Mouse (Mus musculus): ENCODE measurements around the gene Nhlh1. TPM values are rescaled to one million over a fixed set of nuclear protein-coding genes. Genes with fewer than 3 reads are reported as not detected.

Gene Nhlh1
- polyA plus RNA-seq, 1 experiment: 0.52 TPM

DNA sequence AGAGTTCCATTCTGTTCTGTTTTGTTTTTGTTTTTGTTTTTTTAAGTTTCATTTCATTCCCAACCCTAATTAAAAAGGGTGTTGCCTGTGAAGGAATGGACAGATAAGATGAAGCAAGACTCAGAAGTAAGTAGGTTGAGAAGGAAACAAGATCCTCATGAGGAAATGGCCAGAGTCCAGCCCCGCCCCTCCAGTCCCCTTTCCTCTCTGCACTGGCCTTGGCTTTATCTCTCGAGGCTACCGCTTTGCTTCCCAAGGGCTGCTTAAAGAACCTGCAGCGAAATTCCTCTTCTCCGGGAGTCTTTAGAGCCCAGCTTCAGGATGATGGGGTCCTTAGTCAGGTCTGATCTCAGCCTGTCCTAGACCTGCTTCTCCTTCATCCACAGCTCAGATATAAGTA lies 20.6 kb upstream of the Nhlh1 start:
- Histone ChIP-seq H3K27ac (ENCODE audit: insufficient read depth, low read length) (no peak overlapping the region), H3K4me3 (ENCODE audit: insufficient read depth, low read length) (no peak overlapping the region), H3K4me1 (ENCODE audit: control insufficient read depth, insufficient read depth, low read length) (no peaks in the 10 kb centered on the region)
- no peak for TF ChIP-seq CTCF (IDR thresholded peaks at IDR 0.05; ENCODE audit: extremely low read depth, insufficient read depth, low read length)
- TF ChIP-seq POLR2A (IDR thresholded peaks at IDR 0.05; ENCODE audit: extremely low read depth, insufficient read depth, low read length): no peak

DNA sequence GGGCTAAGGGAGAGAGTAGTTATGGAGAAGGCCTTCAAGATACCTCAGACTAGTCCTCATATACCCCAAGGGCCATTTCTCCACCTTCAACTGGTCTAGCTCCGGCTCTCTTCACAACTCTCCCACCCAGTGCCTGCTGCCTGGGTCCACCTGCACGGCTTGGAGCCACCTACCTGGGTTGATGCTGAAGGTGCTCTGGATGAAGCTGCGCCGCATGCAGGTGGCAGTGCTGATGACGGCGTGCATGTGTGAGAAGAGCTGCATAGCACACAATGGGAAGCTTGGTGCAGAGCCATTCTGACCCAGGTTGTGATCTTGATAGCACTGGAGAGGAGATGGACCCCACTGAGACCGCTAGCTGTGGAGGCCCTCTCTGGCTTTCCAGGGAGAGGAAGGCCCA lies 15.2 kb upstream of the Nhlh1 start:
- Histone ChIP-seq H3K27ac (ENCODE audit: insufficient read depth, low read length) (no peak overlapping the region), H3K4me3 (ENCODE audit: insufficient read depth, low read length) (no peak overlapping the region), H3K4me1 (ENCODE audit: control insufficient read depth, insufficient read depth, low read length) (no peaks in the 10 kb centered on the region)
- TF ChIP-seq POLR2A (IDR thresholded peaks at IDR 0.05; ENCODE audit: extremely low read depth, insufficient read depth, low read length) (no peak), CTCF (IDR thresholded peaks at IDR 0.05; ENCODE audit: extremely low read depth, insufficient read depth, low read length) (no peak)

DNA sequence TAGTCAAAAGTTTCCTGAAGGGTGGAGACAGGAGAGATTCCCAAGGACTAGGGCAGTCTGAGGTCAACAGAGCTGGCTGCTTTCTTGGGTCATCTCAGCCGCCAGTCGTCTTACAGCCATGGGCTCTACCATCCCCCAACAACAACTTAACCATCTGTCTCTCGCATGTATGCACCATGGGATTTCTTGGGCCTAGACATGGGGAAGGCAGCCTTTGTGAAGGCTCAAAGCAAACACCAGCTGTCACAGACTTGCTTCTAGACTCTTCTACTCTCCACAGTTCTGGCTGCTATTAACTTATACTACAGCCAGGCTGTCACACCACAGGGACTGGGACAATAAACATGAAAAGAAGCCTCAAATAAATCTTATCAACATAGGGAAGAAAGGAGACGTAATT lies 14.2 kb upstream of the Nhlh1 start:
- TF ChIP-seq POLR2A (IDR thresholded peaks at IDR 0.05; ENCODE audit: extremely low read depth, insufficient read depth, low read length) (no peak), CTCF (IDR thresholded peaks at IDR 0.05; ENCODE audit: extremely low read depth, insufficient read depth, low read length) (no peak)
- Histone ChIP-seq H3K27ac (ENCODE audit: insufficient read depth, low read length) (no peak overlapping the region), H3K4me3 (ENCODE audit: insufficient read depth, low read length) (no peak overlapping the region), H3K4me1 (ENCODE audit: control insufficient read depth, insufficient read depth, low read length) (no peaks in the 10 kb centered on the region)

DNA sequence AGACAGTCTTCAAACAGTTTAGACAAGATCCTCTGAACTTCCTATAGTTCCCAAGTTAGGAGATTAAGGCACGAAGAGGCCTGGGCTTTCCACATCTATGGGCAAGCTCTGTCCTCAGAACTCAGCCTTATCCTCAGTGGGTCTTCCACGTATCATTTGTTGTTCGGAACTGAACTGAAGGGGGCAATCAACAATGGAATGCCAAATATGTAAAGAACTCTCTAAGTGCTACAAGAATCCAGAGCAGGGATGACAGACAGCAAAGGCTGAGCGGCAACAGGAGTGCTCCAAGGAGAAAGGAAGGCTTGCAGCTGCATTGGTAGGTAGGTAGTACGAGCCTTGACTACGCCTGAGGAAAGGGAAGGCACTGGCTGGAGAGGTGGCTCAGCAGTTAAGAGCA lies 12.9 kb upstream of the Nhlh1 start:
- no peak for TF ChIP-seq POLR2A (IDR thresholded peaks at IDR 0.05; ENCODE audit: extremely low read depth, insufficient read depth, low read length)
- no peak for TF ChIP-seq CTCF (IDR thresholded peaks at IDR 0.05; ENCODE audit: extremely low read depth, insufficient read depth, low read length)
- H3K27ac ChIP-seq (ENCODE audit: insufficient read depth, low read length): no peak overlapping the region
- H3K4me1 ChIP-seq (ENCODE audit: control insufficient read depth, insufficient read depth, low read length): no peaks in the 10 kb centered on the region
- no peak overlapping the region for H3K4me3 ChIP-seq (ENCODE audit: insufficient read depth, low read length)

DNA sequence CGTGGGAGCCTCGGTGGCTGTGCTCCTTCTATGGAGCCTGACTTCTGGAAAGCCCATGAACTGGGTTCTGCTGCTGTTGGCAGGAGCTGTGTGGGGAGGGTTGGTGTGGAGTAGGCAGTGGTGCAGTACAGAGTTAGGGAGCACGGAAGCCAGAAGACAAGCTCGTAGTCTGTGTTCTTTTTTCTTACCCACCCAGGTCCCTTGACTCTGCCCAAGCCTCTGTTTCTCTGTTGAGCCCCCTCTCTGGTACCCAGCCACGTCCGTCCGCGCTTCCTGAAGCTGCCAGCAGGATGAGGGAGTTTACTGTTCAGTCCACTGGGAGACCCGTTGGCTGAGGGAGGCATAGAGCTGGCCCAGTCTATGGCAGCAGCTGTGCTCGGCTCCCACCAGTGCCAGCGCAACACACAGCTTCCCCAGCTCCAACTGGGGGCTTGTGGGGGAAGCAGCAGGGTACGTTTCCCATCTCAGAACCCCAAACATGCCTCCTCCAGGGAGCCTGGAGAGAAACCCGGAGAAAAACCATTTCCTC lies 7.3 kb upstream of the Nhlh1 start:
- Histone ChIP-seq H3K27ac (ENCODE audit: insufficient read depth, low read length) (no peak overlapping the region), H3K4me3 (ENCODE audit: insufficient read depth, low read length) (no peak overlapping the region), H3K4me1 (ENCODE audit: control insufficient read depth, insufficient read depth, low read length) (no peaks in the 10 kb centered on the region)
- no peak for TF ChIP-seq CTCF (IDR thresholded peaks at IDR 0.05; ENCODE audit: extremely low read depth, insufficient read depth, low read length)
- TF ChIP-seq POLR2A (IDR thresholded peaks at IDR 0.05; ENCODE audit: extremely low read depth, insufficient read depth, low read length): no peak

DNA sequence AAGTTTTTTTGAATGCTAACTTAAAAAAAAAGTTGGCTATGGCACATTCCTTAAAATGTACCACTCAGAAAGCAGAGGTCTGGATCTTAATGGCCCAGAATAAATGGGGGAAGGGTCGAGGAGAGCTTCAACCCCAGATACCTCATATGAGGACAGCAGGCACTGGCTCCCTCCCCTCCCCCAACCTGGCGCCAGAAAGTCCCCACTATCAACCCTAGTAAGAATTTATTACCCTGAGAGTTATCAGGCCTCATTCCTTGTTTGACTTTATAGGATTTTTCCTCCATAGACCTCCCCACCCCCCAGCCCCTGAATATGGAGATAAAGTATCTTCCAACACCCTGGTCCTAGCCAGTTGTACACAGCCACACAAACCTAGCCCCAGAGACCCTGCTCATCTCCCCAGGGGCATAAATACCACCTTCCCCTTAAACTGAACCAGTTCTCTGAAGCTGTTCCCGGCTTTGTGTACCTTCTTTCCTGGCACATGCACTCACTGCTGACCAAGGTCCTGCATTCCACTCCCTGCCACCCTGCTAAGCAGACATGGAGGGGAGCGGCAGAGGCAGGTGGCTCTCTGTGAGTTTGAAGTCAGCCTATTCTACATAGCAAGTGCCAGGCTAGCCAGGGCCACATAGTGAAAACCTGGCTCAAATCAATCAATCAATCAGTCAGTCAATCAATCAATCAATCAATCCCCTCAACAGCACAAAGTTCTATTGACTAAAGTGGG lies 6.1 kb upstream of the Nhlh1 start:
- TF ChIP-seq CTCF (IDR thresholded peaks at IDR 0.05; ENCODE audit: extremely low read depth, insufficient read depth, low read length) (no peak), POLR2A (IDR thresholded peaks at IDR 0.05; ENCODE audit: extremely low read depth, insufficient read depth, low read length) (no peak)
- Histone ChIP-seq H3K4me1 (ENCODE audit: control insufficient read depth, insufficient read depth, low read length) (no peaks in the 10 kb centered on the region), H3K4me3 (ENCODE audit: insufficient read depth, low read length) (no peak overlapping the region), H3K27ac (ENCODE audit: insufficient read depth, low read length) (no peak overlapping the region)

DNA sequence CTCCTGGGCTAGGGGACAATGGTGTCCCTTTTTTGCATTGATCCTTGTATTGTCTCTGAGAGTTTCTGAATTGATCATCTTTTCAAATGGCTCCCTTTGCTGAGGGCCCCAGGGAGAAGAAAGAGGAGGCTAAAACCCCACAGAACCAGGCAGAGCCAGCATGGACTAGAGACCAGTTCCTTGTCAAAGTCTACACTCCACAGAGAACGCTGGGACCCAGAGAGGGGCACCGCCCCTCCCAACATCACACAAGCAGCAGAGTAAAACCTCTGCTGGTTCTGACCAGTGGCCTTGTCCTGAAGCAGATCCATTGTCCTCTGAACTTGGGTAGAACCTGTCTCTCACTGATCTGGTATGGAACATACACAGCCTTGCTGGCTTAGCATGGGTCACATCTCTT lies 4.7 kb upstream of the Nhlh1 start:
- H3K4me3 ChIP-seq (ENCODE audit: insufficient read depth, low read length): no peak overlapping the region
- TF ChIP-seq POLR2A (IDR thresholded peaks at IDR 0.05; ENCODE audit: extremely low read depth, insufficient read depth, low read length) (no peak), CTCF (IDR thresholded peaks at IDR 0.05; ENCODE audit: extremely low read depth, insufficient read depth, low read length) (no peak)
- H3K27ac ChIP-seq (ENCODE audit: insufficient read depth, low read length): no peak overlapping the region
- H3K4me1 ChIP-seq (ENCODE audit: control insufficient read depth, insufficient read depth, low read length): 0 out of 2 replicates have a peak, but pooled peaks cover 1% of the 10 kb centered on the region

DNA sequence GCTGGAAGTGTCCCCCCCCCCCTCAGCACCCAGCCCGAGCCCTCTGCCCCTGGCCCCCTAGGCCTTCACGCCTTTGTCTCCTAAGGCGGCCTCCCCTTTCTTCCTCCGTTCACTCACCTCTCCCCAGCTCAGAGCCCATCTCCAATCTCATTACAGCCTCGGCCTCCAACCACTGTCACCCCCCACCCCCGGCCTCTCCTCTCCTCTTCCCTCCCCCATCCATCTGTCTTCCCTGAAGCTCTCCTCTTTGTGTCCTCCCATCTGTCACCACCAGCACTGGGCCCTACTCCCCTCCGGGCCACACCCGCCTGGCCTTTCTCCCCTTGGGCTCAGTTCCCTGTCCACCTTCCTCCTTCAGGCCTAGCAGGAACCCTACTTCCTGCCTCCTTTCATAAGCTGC lies 3.8 kb upstream of the Nhlh1 start:
- no peak for TF ChIP-seq POLR2A (IDR thresholded peaks at IDR 0.05; ENCODE audit: extremely low read depth, insufficient read depth, low read length)
- TF ChIP-seq CTCF (IDR thresholded peaks at IDR 0.05; ENCODE audit: extremely low read depth, insufficient read depth, low read length): no peak
- Histone ChIP-seq H3K27ac (ENCODE audit: insufficient read depth, low read length) (no peak overlapping the region), H3K4me1 (ENCODE audit: control insufficient read depth, insufficient read depth, low read length) (0 out of 2 replicates have a peak, but pooled peaks cover 1% of the 10 kb centered on the region)

DNA sequence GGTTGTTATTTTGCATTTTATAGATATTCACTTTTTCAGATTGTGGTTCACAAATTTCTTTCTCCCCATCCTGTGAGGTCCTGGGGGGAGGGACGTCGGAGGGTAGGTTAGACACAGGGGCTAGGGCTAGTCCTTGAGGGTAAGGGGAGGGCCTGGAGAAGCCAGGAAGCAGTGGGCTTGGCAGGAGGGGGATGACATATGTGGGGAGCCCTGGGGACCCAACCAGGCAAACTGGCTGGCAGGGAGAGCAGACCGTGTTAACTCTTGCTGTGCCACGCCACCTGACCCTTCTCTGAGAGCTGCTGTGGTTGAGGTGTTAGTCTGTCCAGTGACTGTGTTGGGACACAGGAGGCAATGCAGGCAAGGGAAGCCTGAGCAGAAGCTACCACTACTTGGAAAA lies 3.3 kb upstream of the Nhlh1 start:
- no peak for TF ChIP-seq POLR2A (IDR thresholded peaks at IDR 0.05; ENCODE audit: extremely low read depth, insufficient read depth, low read length)
- TF ChIP-seq CTCF (IDR thresholded peaks at IDR 0.05; ENCODE audit: extremely low read depth, insufficient read depth, low read length): no peak
- Histone ChIP-seq H3K4me1 (ENCODE audit: control insufficient read depth, insufficient read depth, low read length) (0 out of 2 replicates have a peak, but pooled peaks cover 3% of the 10 kb centered on the region), H3K4me3 (ENCODE audit: insufficient read depth, low read length) (no peak overlapping the region), H3K27ac (ENCODE audit: insufficient read depth, low read length) (no peak overlapping the region)

More for the DNA sequence above, 3.8 kb upstream of the Nhlh1 start:
- no peak overlapping the region for H3K4me3 ChIP-seq (ENCODE audit: insufficient read depth, low read length)

DNA sequence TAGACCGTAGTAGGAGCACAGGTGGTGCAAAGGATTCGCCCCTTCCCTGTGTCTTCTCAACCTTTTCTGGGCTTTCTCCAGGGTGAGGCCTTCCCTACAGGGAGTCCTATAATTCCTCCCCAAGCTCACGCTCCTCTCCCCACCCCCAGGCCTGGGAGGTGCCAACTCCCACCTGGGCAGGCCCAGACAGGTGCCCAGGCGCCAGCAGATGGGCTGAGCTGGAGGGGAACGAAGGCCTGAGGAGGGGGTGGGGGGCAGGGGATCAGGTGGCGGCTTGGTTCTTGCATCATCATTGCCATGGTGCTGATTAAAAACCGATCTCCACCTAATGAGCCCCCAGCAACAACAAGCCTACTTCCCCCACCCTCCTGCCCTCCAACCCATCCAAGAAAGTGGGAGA lies 1.5 kb upstream of the Nhlh1 start:
- Histone ChIP-seq H3K27ac (ENCODE audit: insufficient read depth, low read length) (no peak overlapping the region), H3K4me1 (ENCODE audit: control insufficient read depth, insufficient read depth, low read length) (0 out of 2 replicates have a peak, but pooled peaks cover 3% of the 10 kb centered on the region)
- TF ChIP-seq CTCF (IDR thresholded peaks at IDR 0.05; ENCODE audit: extremely low read depth, insufficient read depth, low read length) (no peak), POLR2A (IDR thresholded peaks at IDR 0.05; ENCODE audit: extremely low read depth, insufficient read depth, low read length) (no peak)

More for the DNA sequence above, 1.5 kb upstream of the Nhlh1 start:
- no peak overlapping the region for H3K4me3 ChIP-seq (ENCODE audit: insufficient read depth, low read length)

All from cortical plate, adult 2 months (tissue).